Mouse (Mus musculus) T-helper 1 cell (primary cell): ENCODE measurements at regions not wholly inside any gene's neighbourhood (a gene's known extent, or its start where the extent isn't known, plus 50 kb on each side); places are given as distances from the start of the nearest gene placed in this dataset.

ENCODE experiments used
- in situ Hi-C: fragments of 300-600 bp; cut with MboI, MseI; formaldehyde crosslinking; loops from one replicate; pipeline ENCODE4 v1.15.1; 2025; ENCODE audit warnings: high pct_unique_total_duplicates

DNA sequence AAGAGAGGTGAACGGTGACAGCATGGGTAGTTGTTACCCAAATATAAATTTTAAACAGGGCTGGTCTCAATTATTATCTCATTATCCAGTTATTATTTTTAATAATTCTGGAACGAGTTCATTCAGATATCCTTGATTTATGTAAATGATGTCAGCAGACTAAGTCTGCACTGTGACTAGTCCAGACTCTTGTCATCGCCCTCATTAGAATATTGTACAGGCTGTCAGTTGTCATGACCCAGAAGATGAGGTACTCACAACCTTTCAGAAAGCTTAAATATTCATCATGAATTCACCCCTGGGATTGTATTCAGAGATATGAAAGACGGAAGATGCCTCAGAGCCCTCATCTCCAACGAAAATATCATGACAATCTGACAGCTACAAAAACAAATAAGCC lies 300.3 kb upstream of the Nrsn1 start:
- in situ Hi-C loops: no loop called here

GRCm38 (mm10) chr13:25562746-25563145 lies 292.4 kb upstream of the Nrsn1 start:
- in situ Hi-C loops: no loop called here

GRCm38 (mm10) chr13:25560339-25560738 lies 290.0 kb upstream of the Nrsn1 start:
- in situ Hi-C loops: no loop called here

DNA sequence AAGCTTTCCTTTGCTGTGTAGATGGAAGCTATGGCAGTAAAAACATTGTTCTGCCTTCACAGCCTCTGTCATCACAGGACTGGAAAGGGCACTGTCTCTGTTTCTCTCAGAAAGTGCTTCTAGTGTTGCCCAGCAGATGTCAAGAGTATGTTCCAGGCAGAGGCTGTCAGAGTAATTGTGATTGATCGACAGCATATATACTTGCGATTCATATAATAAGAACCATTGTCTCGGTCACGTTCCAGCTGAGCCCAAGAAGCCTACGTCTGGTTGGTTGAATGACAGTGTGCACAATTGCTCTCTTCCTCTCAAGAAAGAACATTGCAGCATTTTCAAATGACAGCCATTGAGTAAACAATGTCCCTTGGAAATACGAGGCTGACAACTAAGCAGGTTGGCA lies 284.7 kb upstream of the Nrsn1 start:
- in situ Hi-C loops: no loop called here

- in situ Hi-C loops: no loop called here
Measured at GRCm38 (mm10) chr13:25548551-25548950, 278.2 kb upstream of the Nrsn1 start.

GRCm38 (mm10) chr13:25547150-25548145 lies 277.1 kb upstream of the Nrsn1 start:
- in situ Hi-C loops: no loop called here

DNA sequence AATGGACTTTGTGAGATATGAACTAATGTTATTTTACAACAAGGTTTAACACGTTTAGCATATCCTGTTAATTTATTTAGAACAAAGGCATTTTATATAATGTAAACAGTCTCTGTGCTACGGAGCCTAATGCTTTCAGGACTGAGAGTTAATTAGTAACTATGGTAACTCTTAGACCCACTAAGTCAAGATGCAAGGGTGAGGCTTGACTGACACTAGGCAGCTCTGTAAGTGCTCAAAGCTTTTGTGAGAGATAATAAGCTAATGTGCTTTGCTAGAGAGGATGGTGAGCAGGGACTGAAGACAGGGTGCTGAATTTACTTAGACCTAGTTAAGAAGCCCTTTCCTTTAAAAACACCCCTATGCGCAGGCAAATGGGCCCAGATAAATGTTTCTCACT lies 253.8 kb upstream of the Nrsn1 start:
- in situ Hi-C loops: no loop called here

DNA sequence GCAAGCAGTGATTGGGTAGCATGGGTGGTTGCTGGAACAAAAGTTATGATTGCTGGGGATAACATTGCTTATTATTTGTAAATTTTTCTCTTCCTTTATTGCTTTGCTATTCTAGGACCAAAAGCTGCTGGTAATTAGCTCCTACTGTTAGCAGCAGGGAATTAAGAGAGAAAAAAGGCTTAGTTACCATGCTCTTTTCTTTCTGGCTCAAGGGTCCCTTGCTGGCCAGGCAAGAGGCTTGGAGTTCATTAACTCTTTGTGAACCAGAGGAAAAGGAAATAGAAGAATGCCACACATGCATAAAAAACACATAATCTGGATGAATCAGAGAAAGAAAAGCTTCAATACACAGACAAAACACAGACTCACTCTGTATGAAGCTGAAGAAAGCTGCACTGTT lies 237.1 kb upstream of the Nrsn1 start:
- in situ Hi-C loops: no loop called here

GRCm38 (mm10) chr13:25494492-25495034 lies 224.3 kb upstream of the Nrsn1 start:
- in situ Hi-C loops: no loop called here

GRCm38 (mm10) chr13:25490036-25490435 lies 219.7 kb upstream of the Nrsn1 start:
- in situ Hi-C loops: no loop called here

DNA sequence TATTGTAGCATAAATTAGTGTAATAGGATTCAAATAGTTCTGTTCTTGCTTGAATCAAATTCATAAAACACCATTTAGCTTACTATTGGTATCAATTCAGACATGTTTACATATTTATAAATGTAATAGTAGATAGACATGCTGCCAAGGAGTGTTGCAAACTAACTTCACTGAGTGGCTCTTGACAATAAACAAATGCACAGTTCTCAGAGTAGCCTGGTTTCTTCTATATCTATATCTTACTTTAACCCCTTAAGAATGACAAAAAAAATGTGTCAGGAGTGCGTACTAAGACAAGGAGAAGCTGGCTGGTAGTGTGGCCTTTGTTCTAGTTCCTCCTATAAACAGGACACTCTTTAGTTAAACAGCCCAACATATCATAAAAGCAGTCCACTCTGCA lies 213.0 kb upstream of the Nrsn1 start:
- in situ Hi-C loops: no loop called here

GRCm38 (mm10) chr13:25451917-25452316 lies 181.6 kb upstream of the Nrsn1 start:
- in situ Hi-C loops: no loop called here

- in situ Hi-C loops: no loop called here
Measured at GRCm38 (mm10) chr13:25451357-25451861, 181.1 kb upstream of the Nrsn1 start.

DNA sequence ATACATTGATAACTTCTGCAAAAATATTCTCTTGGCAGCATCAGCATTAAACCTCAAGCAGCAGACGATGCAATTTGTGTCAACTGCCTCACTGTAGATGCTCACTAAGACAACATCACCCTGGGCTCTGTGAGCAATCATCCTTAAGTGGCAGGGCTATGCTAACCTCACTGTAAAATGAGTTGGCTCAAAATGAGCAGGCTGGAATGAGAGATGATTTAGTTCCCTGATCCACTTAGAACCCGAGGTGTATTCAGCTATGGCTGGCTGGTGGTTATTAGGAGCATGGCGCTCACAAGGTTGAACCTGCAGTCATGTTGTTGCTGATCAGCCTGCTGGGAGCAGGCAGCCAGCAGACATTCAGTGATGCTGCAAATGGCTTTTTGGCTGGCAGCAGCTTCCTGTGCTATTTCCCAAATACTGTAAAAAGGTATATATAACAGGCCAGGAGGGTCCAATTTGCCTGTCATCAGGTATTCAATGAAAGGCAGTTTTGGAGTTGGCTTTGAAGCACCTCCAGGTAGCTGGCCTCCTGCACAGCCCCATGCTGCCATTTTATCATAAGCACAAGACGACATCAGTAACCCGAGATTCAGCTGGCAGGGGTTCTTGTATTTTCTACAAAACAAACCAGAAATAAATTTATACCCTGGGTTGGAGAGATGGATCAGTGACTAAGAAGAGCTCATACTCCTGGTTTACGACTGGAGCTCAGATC lies 159.6 kb upstream of the Nrsn1 start:
- in situ Hi-C loops: no loop called here

GRCm38 (mm10) chr13:25403182-25403795 lies 133.0 kb upstream of the Nrsn1 start:
- in situ Hi-C loops: no loop called here

- in situ Hi-C loops: no loop called here
Measured at GRCm38 (mm10) chr13:25402691-25403090, 132.4 kb upstream of the Nrsn1 start.

DNA sequence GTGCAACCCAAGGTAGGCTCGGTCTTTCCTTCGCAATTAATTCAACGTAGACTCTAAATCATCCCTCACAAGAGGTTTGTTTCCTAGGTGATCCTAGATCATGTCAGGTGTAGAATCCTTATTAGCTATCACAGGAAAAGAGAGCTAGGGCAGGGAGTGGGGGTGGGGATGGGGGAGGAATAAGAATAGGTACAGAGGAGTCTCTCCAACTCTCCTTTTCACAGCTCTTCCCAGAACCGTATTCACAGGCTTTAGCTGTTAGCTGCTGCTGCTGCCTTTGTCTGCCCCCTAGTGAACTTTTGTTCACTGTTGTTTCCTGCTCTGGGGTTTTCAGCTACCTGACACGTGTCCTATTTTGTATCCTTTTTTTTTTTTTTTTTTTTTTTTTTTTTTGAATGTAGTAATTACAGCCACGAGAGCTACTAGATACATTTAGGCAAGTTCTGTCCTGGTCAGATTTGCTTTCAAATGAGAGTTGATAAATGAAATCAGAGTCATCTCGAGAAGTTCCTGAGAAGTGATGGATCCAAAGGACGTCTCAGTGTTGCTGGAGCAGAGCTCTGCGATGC lies 131.7 kb upstream of the Nrsn1 start:
- in situ Hi-C loops: no loop called here

GRCm38 (mm10) chr13:25392770-25393290 lies 122.5 kb upstream of the Nrsn1 start:
- in situ Hi-C loops: no loop called here

GRCm38 (mm10) chr13:25362627-25362967 lies 92.3 kb upstream of the Nrsn1 start:
- in situ Hi-C loops: no loop called here

DNA sequence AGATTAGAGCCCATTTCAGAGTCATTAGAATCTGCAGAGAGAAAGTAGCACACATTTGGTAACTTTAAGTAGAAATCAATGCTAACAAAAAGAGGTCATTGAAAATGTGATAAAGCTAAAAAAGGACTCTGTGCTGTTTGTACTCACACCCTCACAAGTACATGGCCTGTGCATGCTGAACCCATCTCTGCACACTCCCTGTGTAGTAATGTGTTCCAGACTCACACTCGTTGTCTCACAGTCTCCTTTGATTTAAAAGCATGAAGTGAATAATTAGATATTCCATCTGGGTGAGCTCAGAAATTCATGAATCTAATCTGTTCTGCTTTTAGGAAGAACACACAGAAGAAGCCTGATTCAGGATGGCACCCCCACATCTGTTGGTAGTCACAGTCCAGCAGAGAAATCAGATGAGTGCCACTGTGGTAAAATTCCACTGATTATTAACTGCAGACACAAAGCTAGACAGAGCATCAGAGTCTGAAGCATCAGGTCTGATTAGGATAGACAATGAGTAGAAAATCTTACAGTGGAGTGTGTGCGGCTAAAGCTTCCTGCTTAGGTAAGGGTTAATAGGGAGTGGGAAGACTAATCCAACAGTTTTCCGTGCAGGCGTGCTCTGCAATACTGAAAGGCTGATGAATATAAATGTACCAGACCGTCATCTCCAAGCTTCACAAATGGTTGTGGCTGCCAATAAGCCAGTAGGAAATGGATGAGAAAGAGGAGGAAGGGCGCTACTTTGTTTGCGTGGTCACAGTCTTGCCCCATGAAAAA lies 91.7 kb upstream of the Nrsn1 start:
- in situ Hi-C loops: no loop called here

DNA sequence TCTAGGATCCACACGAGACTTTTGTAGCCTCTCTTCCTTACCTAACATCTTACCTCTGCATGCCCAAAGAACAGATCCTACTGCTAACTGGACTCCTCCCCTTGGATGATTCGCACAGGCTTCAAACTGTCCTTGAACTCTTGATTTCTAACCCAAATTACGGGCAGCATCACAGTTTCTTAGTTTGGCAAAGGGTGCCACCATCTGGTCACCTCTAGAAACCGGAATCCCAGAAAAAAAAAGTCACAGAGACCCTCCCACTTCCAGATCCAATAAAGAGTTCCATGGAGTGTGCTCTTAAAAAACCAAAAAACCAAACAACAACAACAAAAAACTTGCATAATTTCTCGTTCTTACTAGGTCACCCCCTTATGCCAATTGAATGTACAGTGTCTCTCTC lies 77.3 kb upstream of the Nrsn1 start:
- in situ Hi-C loops: no loop called here
